Mouse (Mus musculus): ENCODE data around the gene Sash3.
"Not testable (repeated sequence)": the region's sequence is repeated elsewhere in the genome, so short reads cannot be mapped to it uniquely, and the experiment has no call there.

The Sash3 gene

GRCm38 (mm10) chrX:48202436-48202835, 56.2 kb downstream of the Sash3 start:
- in situ Hi-C loops (cut with MboI, MseI): no loop called here

GRCm38 (mm10) chrX:48202995-48203394, 56.8 kb downstream of the Sash3 start:
- in situ Hi-C loops (cut with MboI, MseI): no loop called here

DNA sequence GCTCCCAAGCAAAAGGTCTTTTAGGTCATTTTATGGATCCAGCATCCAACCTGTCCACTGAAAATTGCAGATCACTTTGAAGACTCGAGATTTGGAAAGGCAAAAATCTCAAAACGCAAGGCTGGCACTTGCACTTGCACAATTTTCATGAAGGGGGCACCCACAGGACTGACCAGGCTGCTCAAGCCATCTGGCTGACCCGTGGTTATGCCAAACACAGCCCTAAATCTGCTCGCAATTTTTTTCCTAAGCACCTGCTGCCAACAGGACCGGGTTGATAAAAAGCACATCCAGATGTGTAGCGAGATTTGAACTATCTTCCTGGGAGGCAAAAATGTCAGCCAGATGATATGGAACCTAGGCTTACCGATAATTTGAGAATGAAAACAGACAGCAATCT, 57.5 kb downstream of the Sash3 start:
- in situ Hi-C loops (cut with MboI, MseI): no loop called here

DNA sequence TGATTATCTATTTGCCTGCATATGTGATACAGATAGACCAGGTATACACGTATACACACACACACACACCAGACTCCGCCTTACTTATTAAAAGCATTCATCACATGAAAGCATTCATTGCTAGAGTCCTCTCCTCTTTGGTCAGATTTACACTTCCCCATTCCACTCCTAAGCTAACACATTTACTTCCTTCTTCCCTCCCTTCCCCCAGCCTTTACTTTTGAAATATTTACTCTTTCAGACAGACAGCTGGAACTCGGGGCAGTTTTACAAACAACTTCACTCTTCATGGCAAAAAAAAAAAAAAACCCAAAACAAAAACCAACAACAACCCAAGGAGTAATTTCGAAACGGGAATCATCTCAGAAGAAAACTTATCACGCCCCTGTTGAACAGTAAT, 58.2 kb downstream of the Sash3 start:
- in situ Hi-C loops (cut with MboI, MseI): no loop called here

- in situ Hi-C loops (cut with MboI, MseI): no loop called here
Observed at GRCm38 (mm10) chrX:48207761-48208487, 61.7 kb downstream of the Sash3 start.

- in situ Hi-C loops (cut with MboI, MseI): no loop called here
Observed at GRCm38 (mm10) chrX:48208519-48209185, 62.4 kb downstream of the Sash3 start, which contains the start of gene Zdhhc9. Gene Zdhhc9, minus strand, starts transcription at chrX:48208878.

DNA sequence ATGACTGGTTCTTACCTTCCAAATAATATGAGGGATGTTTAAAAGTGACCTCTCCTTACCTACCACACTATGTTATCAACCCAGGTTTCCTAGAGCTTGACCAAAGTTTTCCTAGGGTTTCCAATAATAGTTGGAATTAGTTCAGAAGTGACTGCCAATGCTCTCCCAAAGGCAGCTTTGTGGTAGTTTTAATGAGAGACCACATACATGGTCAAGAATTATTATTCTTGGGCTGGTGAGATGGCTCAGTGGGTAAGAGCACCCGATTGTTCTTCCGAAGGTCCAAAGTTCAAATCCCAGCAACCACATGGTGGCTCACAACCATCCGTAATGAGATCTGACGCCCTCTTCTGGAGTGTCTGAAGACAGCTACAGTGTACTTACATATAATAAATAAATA, 63.5 kb downstream of the Sash3 start:
- in situ Hi-C loops (cut with MboI, MseI): not testable (repeated sequence)
